Mouse (Mus musculus) spleen, postnatal 10 days (tissue): Measurements from ENCODE around the gene Ccdc54.

ENCODE experiments used
- DNase-seq, 2 experiments: peaks; one replicate each; pipeline ENCODE4 v3.0.0; 2021 to 2022; ENCODE audit warnings: low spot score in 2 of 2

Gene Ccdc54

GRCm38 (mm10) chr16:50542554-50543333, 48.2 kb downstream of the Ccdc54 start:
- DNase-seq, result no peak
